Mouse (Mus musculus): ENCODE measurements around the gene Gm49450. TPM values are rescaled to one million over a fixed set of nuclear protein-coding genes. Genes with fewer than 3 reads are reported as not detected.

Gm49450 gene
- polyA plus RNA-seq, 1 experiment from 2014 or later = not detected

DNA sequence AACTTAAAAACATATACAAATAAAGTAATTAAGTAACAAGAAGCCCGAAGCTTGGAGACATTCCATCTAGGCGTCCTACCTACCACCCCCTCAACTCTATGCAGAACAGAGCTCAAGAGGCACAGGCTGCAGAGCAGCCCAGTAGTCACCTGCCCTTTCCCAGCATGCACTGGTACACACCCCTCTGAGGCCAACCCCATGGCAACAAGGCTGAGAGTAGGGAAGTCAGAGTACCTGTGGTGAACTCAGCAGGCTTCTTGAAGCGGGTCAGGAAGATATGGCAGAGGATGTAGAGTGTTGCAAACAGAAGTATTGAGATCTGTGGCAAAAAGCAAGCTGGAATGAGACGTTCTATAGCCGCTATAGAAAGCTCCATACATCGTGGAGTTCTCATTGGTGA, 38.4 kb downstream of the Gm49450 start:
- Histone ChIP-seq H3K9ac (replicated peaks) (no peak overlapping the region), H3K9me3 (no peaks in the 10 kb centered on the region), H3K27me3 (no peaks in the 10 kb centered on the region), H3K36me3 (peaks cover 47% of the 10 kb centered on the region), H3K4me3 (replicated peaks) (no peak overlapping the region), H3K4me2 (replicated peaks) (0 out of 2 replicates have a peak overlapping the region, but pooled peaks have one; percentile 72), H3K27ac (no peak overlapping the region), H3K4me1 (replicated peaks) (peaks cover 33% of the 10 kb centered on the region)
- ATAC-seq = no peak
- whole genome bisulfite sequencing = 95% methylated on average over 6 of the region's 6 CpGs

DNA sequence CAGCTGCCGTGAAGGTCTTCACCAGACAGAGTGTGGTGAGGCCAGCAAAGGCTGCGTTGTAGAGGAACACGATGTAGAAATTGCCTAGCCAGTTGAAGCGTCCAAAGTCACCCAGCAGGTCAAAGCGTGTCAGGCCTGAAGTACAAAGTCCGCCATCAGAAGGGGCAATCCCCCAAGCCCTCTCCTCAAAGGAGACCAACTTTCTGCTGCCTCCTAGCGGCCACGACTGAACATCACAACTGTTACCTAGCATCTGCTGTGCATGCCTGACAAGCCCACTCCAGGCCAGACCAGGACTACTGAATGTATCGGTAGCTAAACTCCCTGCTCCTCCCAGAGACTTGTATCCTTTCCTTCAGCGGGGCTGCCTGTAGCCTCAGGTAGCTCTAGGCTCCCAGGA, 48.7 kb downstream of the Gm49450 start:
- Histone ChIP-seq H3K36me3 (peaks cover 72% of the 10 kb centered on the region), H3K4me3 (replicated peaks) (no peak overlapping the region), H3K4me1 (replicated peaks) (no peaks in the 10 kb centered on the region), H3K9me3 (no peaks in the 10 kb centered on the region), H3K9ac (replicated peaks) (no peak overlapping the region), H3K4me2 (replicated peaks) (no peak overlapping the region), H3K27ac (no peak overlapping the region), H3K27me3 (peaks cover 10% of the 10 kb centered on the region)
- no peak for ATAC-seq
- 24% methylated on average over 10 of the region's 10 CpGs for WGBS

DNA sequence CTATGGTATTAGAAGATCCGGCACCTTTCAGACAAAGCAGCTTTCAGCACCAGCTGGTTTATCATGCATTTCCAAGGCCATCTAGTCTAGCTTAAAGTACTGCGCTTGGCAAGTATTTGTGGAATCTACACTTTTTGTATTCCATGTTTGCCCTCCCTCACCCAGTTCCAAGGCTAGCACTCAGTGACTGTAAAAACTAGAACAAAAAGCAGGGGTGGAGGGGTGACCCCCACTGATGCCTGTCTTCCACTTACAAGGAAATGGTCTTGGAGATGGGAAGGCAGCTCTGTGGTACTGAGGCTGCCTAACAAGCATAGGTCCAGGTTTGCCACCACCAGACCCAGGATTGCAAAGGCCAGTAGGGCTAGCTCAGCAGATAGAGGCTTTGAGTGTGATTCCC, 50.8 kb downstream of the Gm49450 start:
- H3K4me1 ChIP-seq (replicated peaks) = peaks cover 11% of the 10 kb centered on the region
- peaks cover 31% of the 10 kb centered on the region for H3K27me3 ChIP-seq
- no peak overlapping the region for H3K9ac ChIP-seq (replicated peaks)
- H3K36me3 ChIP-seq = peaks cover 51% of the 10 kb centered on the region
- ATAC-seq = no peak
- no peaks in the 10 kb centered on the region for H3K9me3 ChIP-seq
- no peak overlapping the region for H3K4me3 ChIP-seq (replicated peaks)
- no peak overlapping the region for H3K4me2 ChIP-seq (replicated peaks)
- 87% methylated on average over 2 of the region's 2 CpGs for WGBS
- no peak overlapping the region for H3K27ac ChIP-seq

DNA sequence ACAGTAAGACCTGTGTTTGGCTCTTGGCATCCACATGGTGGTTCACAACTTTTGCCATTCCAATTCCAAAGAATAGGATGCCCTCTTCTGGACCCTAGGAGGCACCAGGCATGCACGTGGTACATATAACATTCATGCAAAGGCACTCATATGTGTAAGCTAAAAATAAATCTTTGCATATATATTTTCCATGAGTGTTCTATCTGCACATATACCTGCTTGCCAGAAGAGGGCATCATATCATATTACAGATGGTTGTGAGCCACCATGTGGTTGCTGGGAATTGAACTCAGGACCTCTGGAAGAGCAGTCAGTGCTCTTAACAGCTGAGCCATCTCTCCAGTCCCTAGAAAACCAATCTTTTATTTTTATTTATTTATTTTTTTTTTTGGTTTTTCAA, 51.8 kb downstream of the Gm49450 start:
- Histone ChIP-seq H3K4me2 (replicated peaks) (no peak overlapping the region), H3K27ac (no peak overlapping the region), H3K36me3 (peaks cover 41% of the 10 kb centered on the region), H3K9ac (replicated peaks) (no peak overlapping the region), H3K4me3 (replicated peaks) (no peak overlapping the region), H3K4me1 (replicated peaks) (peaks cover 14% of the 10 kb centered on the region), H3K27me3 (peaks cover 42% of the 10 kb centered on the region), H3K9me3 (no peaks in the 10 kb centered on the region)
- WGBS = 69% methylated on average over 1 of the region's 1 CpGs
- ATAC-seq = no peak

DNA sequence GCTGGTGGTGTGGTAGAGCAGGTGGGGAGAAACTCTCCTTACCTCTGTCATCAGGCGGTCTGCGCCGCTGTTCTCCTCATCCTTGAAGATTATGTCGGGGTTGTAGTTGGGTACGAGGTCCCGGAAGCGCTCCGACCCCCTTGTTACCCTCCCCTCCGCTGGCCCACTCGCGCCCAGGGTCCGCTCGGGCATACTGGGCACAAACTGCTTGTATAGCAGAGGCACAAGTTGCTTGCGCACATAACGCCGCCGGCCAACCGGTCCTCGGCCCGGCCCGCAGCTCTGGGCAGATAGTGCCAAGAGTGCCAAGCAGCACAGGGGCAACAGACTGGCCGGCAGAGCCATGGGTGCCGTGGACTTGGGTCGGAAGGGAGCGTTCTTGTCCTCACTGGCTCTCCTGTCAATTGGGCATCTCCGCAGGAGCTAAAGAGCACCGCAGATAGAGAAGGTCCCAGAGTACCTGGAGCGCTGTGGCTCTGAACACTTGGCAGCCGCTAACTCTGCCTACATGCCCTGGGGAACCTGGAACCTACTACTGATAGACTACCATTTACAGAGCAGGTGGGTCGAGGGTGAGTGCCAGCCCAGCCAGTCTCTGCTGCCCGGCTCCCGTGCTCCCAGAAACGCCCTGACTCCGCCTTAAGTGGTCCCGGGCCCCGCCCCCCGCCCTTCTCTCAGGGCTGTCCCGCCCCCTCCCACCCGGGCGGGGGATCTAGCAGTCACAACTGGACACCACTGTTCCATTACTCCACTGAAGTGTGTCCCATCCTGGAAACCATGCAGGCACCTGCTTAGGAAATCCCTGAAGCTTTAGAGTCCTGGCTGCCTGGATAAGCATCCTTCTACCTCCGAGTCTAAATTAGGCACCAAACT, 55.2 kb downstream of the Gm49450 start, which contains the start of gene Dhh:
Dhh (minus strand) TSS at position 613 of the 873 bp plus-strand sequence.
- Histone ChIP-seq H3K9ac (replicated peaks) (peak within 1 kb of the TSS; percentile 7; the same call in 1 of the 2 replicates), H3K9me3 (no peaks in the 10 kb centered on the region), H3K27me3 (peaks cover 75% of the 10 kb centered on the region), H3K4me2 (replicated peaks) (peak within 1 kb of the TSS; percentile 41), H3K27ac (no peak within 1 kb of the TSS), H3K36me3 (peaks cover 8% of the 10 kb centered on the region), H3K4me1 (replicated peaks) (peaks cover 42% of the 10 kb centered on the region), H3K4me3 (replicated peaks) (peak within 1 kb of the TSS; percentile 28)
- no peak for ATAC-seq
- 1% methylated on average over 40 of the region's 41 CpGs for WGBS

DNA sequence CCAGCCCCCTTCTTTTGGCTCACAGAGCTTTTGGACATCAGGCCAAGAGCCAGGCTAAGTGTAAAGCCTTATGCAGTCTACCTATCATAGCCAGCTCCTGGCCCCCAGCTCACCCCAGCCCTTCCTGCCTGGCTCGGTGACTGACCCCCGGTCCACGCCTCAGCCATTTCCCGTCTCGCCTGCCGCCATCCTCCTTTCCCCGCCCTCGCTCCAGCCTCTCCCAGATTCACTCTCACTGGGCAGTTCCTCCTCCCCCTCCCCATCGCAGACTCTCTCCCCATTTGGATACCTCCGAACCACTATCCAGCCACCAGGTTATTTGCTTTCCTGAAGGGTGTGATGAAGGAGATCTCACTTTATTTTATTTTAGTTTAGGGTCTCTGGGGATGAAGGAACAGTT, 55.9 kb downstream of the Gm49450 start:
- no peak for ATAC-seq
- no peaks in the 10 kb centered on the region for H3K9me3 ChIP-seq
- H3K9ac ChIP-seq (replicated peaks) = 0 out of 2 replicates have a peak overlapping the region, but pooled peaks have one; percentile 7
- peaks cover 82% of the 10 kb centered on the region for H3K27me3 ChIP-seq
- H3K4me2 ChIP-seq (replicated peaks) = peak overlapping the region; percentile 41; the same call in 1 of the 2 replicates
- peaks cover 42% of the 10 kb centered on the region for H3K4me1 ChIP-seq (replicated peaks)
- WGBS = 4% methylated on average over 10 of the region's 10 CpGs
- no peak overlapping the region for H3K27ac ChIP-seq
- peaks cover 1% of the 10 kb centered on the region; the same call in 1 of the 2 replicates for H3K36me3 ChIP-seq
- H3K4me3 ChIP-seq (replicated peaks) = peak overlapping the region; percentile 28; the same call in 1 of the 2 replicates

DNA sequence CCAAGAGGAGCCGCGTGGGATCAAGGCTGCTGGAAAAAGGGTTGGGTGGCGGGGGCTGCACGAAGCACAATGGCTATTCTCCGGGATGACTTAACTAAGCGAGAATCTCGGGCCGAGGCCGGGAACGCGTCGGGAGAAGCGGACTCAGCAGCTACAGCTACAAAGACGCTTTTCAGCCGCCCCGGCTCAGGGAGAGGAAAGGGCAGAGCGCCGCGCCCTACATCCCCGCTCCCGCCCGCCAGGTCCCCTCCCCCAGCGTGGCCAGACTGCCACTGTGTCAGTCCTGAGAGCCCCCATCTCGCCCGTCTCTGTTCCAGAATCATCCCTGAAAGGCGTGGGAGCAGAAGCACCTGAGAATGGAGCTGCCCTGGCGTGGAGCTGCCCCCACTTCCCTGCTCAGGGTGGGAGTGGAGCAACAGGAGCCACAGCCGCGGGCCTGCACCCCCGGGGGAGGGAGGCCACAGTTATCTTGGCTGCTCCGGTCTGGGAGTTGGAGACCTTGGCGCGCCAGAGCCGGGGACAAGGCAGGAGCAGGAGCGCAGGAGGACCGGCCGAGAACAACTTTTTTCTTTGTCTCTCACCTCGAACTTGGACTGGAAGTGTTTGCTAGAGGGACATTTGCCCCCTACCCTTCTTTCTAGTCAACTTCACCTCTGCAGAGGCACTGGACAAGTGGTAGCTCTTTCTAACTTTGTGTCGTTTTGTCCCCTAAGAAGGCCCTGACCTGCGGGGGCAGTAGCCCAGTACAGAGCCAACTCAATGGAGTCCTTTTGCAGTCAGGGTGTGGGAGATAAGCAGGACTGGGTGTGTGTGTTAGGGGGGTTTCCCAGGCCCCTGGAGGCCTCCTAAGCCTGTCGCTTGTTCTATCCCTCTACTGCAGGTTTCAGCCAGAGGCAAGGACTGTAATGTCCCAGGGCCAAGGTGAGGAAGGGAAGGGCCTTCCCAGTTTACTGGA, 57.4 kb downstream of the Gm49450 start:
- Histone ChIP-seq H3K9ac (replicated peaks) (peak overlapping the region; percentile 36), H3K4me1 (replicated peaks) (peaks cover 42% of the 10 kb centered on the region), H3K9me3 (no peaks in the 10 kb centered on the region), H3K4me2 (replicated peaks) (peak overlapping the region; percentile 84), H3K4me3 (replicated peaks) (peak overlapping the region; percentile 47), H3K27ac (no peak overlapping the region), H3K27me3 (peaks cover 97% of the 10 kb centered on the region), H3K36me3 (no peaks in the 10 kb centered on the region)
- peak; percentile 21; the same call in 1 of the 2 replicates for ATAC-seq
- 2% methylated on average over 41 of the region's 41 CpGs for WGBS

DNA sequence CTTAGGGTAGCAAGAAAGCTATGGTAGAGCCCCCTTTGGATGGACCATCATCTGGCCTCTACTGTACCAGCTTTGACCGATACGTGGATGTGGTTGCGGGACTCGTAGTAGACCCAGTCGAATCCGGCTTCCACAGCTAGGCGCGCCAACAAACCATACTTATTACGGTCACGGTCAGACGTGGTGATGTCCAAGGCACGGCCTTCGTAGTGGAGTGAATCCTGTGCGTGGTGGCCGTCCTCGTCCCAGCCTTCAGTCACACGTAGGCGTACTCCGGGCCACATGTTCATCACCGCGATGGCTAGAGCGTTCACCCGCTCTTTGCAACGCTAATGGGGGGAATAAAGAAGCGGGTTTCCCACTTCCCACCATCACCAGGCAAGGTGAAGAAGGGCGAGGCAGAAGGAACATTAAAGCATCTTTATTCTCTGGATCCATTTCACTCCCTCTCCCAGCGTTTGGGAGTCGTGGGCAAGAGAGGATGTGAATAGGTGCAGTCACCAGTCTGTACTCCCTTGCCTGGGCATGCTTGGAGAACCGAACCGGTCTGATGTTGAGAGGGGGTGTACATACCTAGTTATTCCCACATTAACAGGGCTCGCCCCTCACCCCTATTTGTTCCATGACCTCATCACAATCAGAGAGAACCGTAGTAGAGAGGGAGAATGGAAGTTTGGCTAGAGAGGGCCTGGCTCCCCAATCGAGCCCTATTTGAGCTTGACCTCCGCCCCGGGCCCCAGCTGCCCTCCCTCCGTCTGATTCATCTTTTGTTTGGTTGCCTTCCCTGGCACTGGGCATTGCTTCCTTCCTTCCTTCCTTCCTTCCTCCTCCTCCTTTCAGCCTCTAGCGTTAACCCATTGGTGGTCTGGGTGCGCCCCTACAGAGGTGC, 58.4 kb downstream of the Gm49450 start:
- H3K4me2 ChIP-seq (replicated peaks) = peak overlapping the region; percentile 84
- no peak for ATAC-seq
- no peak overlapping the region for H3K27ac ChIP-seq
- no peaks in the 10 kb centered on the region for H3K36me3 ChIP-seq
- peaks cover 89% of the 10 kb centered on the region for H3K27me3 ChIP-seq
- 2% methylated on average over 38 of the region's 38 CpGs for WGBS
- peak overlapping the region; percentile 57 for H3K9ac ChIP-seq (replicated peaks)
- H3K4me3 ChIP-seq (replicated peaks) = peak overlapping the region; percentile 47
- H3K9me3 ChIP-seq = no peaks in the 10 kb centered on the region
- peaks cover 42% of the 10 kb centered on the region for H3K4me1 ChIP-seq (replicated peaks)

DNA sequence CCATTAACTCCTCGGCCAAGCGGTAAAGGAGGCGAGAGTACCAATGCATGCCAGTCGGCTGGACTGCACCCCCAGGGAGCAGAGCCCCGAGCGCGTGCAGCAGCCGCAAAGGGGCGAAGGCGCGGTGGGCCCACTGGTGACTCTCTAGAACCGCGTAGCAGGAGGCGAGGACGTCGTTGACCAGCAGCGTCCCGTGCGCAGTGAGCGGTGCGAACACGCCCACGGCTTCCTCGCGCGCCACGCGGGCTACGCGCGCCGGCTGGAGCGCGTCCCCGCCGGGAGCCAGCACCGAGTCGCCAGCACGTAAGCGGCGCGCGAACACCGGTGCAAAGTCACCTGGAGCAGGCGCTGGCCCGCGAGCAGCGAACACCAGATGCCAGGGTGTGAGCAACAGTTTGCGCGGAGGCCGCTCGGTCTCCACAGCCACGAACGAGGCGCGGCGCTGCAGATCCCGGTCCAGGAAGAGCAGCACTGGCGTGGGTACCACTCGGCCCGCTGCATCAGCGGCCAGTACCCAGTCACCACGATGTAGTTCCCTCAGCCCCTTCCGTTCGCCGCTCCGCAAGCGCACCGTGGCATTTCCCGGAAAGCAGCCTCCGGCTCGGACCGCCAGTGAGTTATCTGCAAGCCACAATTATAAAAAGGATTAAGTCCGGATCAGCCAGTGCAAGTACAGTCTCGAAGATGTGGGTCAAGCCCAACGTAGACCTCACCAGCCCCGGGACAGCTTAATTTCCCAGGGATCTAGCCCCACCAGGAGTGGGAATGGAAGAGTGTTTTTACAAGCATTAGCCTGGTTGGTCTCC, 59.2 kb downstream of the Gm49450 start, which contains the start of gene Rhebl1:
Rhebl1 (minus strand) TSS at position 601 of the 806 bp plus-strand sequence.
- H3K4me3 ChIP-seq (replicated peaks) = peak within 1 kb of the TSS; percentile 47
- peak within 1 kb of the TSS; percentile 57 for H3K9ac ChIP-seq (replicated peaks)
- H3K4me1 ChIP-seq (replicated peaks) = peaks cover 42% of the 10 kb centered on the region
- no peak for ATAC-seq
- peaks cover 81% of the 10 kb centered on the region for H3K27me3 ChIP-seq
- H3K36me3 ChIP-seq = no peaks in the 10 kb centered on the region
- H3K9me3 ChIP-seq = no peaks in the 10 kb centered on the region
- peak within 1 kb of the TSS; percentile 84 for H3K4me2 ChIP-seq (replicated peaks)
- no peak within 1 kb of the TSS for H3K27ac ChIP-seq
- WGBS = under 1% methylated on average over 77 of the region's 77 CpGs

DNA sequence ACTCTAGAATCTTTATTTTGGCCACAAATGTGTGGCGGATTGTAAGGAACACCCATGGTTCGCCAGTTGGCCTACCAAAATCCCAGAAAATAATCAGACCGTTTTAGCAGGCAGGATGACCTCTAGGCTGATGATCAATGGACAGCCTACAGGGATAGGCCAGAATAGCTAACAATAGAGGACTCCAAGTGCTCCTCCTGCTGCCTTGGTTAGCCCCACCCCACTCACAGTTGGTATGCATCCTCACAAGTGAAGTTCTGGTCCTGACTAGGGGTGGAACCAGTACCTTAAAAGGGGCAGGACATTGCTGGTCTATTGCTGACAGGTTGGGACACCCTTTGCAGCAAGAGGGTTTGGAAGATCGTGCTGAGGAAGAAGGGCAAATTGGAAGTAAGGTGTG, 60.3 kb downstream of the Gm49450 start:
- peaks cover 36% of the 10 kb centered on the region for H3K4me1 ChIP-seq (replicated peaks)
- 31% methylated on average over 4 of the region's 4 CpGs for whole genome bisulfite sequencing
- no peak for ATAC-seq

More for the DNA sequence above, 60.3 kb downstream of the Gm49450 start:
- H3K36me3 ChIP-seq = no peaks in the 10 kb centered on the region
- no peak overlapping the region for H3K4me3 ChIP-seq (replicated peaks)
- H3K27me3 ChIP-seq = peaks cover 70% of the 10 kb centered on the region
- no peak overlapping the region for H3K9ac ChIP-seq (replicated peaks)
- no peaks in the 10 kb centered on the region for H3K9me3 ChIP-seq
- no peak overlapping the region for H3K4me2 ChIP-seq (replicated peaks)
- H3K27ac ChIP-seq = no peak overlapping the region
